Mouse (Mus musculus) MEL (cell line): ENCODE results near the gene Camk2b.
"Not testable (repeated sequence)": the region's sequence is repeated elsewhere in the genome, so short reads cannot be mapped to it uniquely, and the experiment has no call there.

Experiments used
- CHD2 ChIP-seq: IDR thresholded peaks from 2 replicates; pipeline ENCODE4 v1.6.1; 2011; ENCODE audit warnings: low read length, improper control_type of control experiment
- CTCF ChIP-seq, 3 experiments: IDR thresholded peaks in 2 of 3; conservative IDR thresholded peaks in 1 of 3; 2 replicates each; pipeline ENCODE4 v1.5.1; 2011 to 2012; ENCODE audit warnings: low read length in 3 of 3, low read depth in 2 of 3, mild to moderate bottlenecking in 2 of 3, improper control_type of control experiment in 1 of 3, inconsistent platforms in 1 of 3, mixed read lengths in 1 of 3, moderate library complexity in 1 of 3; ENCODE audit not compliant: control insufficient read depth in 1 of 3, insufficient read depth in 1 of 3, poor library complexity in 1 of 3, severe bottlenecking in 1 of 3
- EP300 ChIP-seq, 2 experiments: IDR thresholded peaks; 2 replicates each; pipeline ENCODE4 v1.6.1; 2011; ENCODE audit warnings: improper control_type of control experiment in 2 of 2, low read length in 2 of 2, low read depth in 1 of 2, mild to moderate bottlenecking in 1 of 2
- NELFE ChIP-seq: IDR thresholded peaks from 2 replicates; pipeline ENCODE4 v1.6.1; 2011; ENCODE audit warnings: low read depth, low read length, improper control_type of control experiment
- POLR2A ChIP-seq, 2 experiments: IDR thresholded peaks; 2 replicates each; pipeline ENCODE4 v1.6.1; 2011 to 2012; ENCODE audit warnings: low read length in 2 of 2, mild to moderate bottlenecking in 2 of 2, control low read depth in 1 of 2, improper control_type of control experiment in 1 of 2, low read depth in 1 of 2, moderate library complexity in 1 of 2; ENCODE audit not compliant: control insufficient read depth in 1 of 2, insufficient read depth in 1 of 2, poor library complexity in 1 of 2
- TCF12 ChIP-seq: IDR thresholded peaks from 2 replicates; pipeline ENCODE4 v1.6.1; 2014; ENCODE audit warnings: low read depth, mild to moderate bottlenecking, inconsistent platforms, low read length, improper control_type of control experiment, moderate library complexity

- TF ChIP-seq POLR2A (IDR thresholded peaks at IDR 0.05; ENCODE audit: control insufficient read depth in 1 of 2, insufficient read depth in 1 of 2, low read depth in 1 of 2, low read length in 2 of 2, poor library complexity in 1 of 2); NELFE; TCF12; CTCF (IDR thresholded peaks at IDR 0.05 in 2 of 3, conservative IDR thresholded peaks at IDR 0.05 in 1 of 3; ENCODE audit: control insufficient read depth in 1 of 3, insufficient read depth in 1 of 3, low read depth in 2 of 3, low read length in 3 of 3, poor library complexity in 1 of 3, severe bottlenecking in 1 of 3); EP300 (IDR thresholded peaks at IDR 0.05; ENCODE audit: low read depth in 1 of 2, low read length in 2 of 2); CHD2: not testable (repeated sequence)
Measured at GRCm38 (mm10) chr11:6006351-6007009, 59.7 kb downstream of the Camk2b start.
